Mouse (Mus musculus): ENCODE measurements around the gene Sumf1.

Sumf1 gene

GRCm38 (mm10) chr6:108152661-108153269 lies 32.6 kb downstream of the Sumf1 start:
- DNase-seq (ENCODE audit: low read depth in 1 of 2, low spot score in 2 of 2): no peak

- no peak for DNase-seq (ENCODE audit: low read depth in 1 of 2, low spot score in 2 of 2)
Observed at GRCm38 (mm10) chr6:108152081-108152480, 33.3 kb downstream of the Sumf1 start.

GRCm38 (mm10) chr6:108149235-108149634 lies 36.1 kb downstream of the Sumf1 start:
- DNase-seq (ENCODE audit: low read depth in 1 of 2, low spot score in 2 of 2): no peak

- no peak for DNase-seq (ENCODE audit: low read depth in 1 of 2, low spot score in 2 of 2)
Observed at GRCm38 (mm10) chr6:108148435-108148834, 36.9 kb downstream of the Sumf1 start.

GRCm38 (mm10) chr6:108146637-108147036 lies 38.7 kb downstream of the Sumf1 start:
- DNase-seq (ENCODE audit: low read depth in 1 of 2, low spot score in 2 of 2): no peak

DNA sequence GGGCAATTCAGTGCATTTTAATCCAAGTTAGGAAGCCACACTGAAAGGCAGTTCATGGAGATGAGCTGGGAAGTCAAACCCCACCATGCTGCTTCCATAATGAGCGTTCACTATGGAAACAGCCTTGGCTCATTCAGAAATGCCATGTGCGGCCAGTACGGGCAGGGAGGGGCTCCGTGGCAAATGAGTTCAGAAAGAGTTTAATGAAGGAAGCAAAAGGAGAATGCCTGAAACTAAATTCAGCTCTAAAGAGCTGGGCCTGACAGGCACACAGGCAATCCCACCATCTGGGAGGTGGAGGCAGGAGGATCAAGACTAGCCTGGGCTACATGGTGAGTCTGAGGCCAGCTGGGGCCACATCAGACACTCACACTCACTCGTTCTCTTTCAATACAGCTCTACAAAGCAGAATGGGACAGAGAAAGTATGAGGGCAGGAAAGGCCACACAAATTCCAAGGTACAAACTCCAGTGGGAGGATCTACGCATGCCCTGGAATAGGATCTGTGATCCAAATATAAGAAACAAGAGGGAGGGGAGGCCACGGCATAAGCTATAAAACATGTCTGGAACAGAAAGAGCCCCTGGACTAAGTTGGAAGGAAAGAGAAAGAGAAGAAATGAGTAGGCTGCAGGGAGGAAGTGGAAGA lies 39.3 kb downstream of the Sumf1 start:
- no peak for DNase-seq (ENCODE audit: low read depth in 1 of 2, low spot score in 2 of 2)

- no peak for DNase-seq (ENCODE audit: low read depth in 1 of 2, low spot score in 2 of 2)
Observed at GRCm38 (mm10) chr6:108145241-108145640, 40.1 kb downstream of the Sumf1 start.

DNA sequence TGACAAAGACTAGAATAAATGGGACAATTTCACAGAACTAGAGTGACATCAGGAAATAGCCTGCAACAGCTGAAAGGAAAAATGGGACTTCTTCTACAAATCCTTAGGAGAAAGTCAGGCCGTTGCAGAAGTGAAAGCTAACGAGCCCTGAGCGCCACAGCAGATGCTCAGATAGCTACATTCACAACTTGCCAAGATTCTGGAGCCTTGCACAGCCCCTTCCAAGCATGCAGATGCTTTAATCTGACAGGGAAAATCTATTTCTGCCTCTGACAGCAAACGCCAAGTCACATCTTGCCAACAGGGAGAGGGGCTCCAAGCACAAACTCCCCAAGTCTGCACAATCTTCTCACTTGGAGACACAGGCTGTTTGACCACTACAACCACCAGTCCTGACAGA lies 42.6 kb downstream of the Sumf1 start:
- DNase-seq (ENCODE audit: low read depth in 1 of 2, low spot score in 2 of 2): no peak

DNA sequence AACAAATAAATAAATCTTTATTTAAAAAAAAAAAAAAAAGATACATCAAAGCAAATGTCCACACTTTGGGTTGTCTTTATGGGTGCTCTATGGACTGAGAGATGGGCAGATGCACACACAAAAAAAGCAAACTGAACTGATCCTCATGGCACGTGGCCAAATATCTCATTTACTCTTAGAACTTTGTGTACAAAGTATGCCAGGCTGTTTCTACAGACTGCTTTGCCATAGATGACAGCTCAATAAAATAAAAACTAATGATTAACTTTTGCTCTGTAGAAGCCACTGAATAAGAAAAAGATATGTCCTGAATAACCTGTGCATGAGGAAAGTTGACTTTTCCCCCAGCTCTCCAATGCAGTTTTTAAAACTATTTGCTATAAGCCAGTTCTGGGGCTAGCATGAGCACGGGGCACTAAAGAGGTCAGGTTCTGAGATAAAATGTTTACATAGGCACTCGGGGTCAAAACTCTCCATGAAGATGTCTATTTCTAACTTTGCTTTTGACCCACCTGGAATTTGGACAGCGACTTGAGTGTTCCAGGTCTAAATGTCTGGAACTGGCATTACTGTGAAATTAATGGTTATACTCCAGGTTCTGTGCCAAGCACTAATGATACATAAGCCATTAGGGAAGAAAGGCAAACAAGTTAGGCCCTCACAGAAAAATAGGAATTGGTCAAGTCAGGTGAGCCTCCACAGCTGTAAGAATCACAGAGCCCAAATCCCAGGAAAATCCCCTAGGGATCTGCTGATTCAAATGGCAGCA lies 44.5 kb downstream of the Sumf1 start:
- DNase-seq (ENCODE audit: low read depth in 1 of 2, low spot score in 2 of 2): no peak

- DNase-seq (ENCODE audit: low read depth in 1 of 2, low spot score in 2 of 2): no peak
Observed at GRCm38 (mm10) chr6:108137031-108137430, 48.4 kb downstream of the Sumf1 start.

- DNase-seq (ENCODE audit: low read depth in 1 of 2, low spot score in 2 of 2): no peak
Observed at GRCm38 (mm10) chr6:108136286-108136685, 49.1 kb downstream of the Sumf1 start.

DNA sequence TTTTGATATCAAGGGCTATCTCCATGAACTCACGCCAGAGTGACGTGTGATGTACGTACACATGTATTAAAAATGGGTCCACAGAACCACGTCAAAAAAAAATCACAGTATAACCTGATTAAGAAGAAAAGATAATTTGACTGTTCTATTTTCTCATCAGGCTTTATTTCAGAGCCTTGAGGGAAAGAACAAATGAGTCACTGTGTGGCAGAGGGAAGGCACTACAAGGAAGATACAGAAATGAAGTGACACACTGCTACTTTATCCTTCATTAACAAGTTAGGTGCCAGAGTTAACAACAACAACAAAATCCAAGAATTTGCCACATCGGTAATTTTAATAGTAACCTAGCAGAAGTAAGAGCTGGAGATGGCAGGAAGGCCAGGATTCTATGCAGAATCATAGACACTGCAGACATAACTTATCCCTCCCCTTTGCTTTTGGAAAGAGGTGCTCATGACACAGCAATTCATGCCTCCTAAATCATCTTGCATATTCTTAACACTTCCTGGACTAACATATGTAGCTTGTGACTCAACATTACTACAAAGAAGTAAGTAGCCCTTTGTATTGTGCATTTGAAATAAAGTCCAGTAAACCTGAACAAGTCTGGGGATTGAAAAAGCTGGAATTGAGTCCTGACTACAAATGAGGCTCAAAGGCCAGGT lies 53.0 kb downstream of the Sumf1 start:
- DNase-seq (ENCODE audit: low read depth in 1 of 2, low spot score in 2 of 2): no peak

- no peak for DNase-seq (ENCODE audit: low read depth in 1 of 2, low spot score in 2 of 2)
Observed at GRCm38 (mm10) chr6:108130718-108131117, 54.7 kb downstream of the Sumf1 start.

GRCm38 (mm10) chr6:108126631-108127030 lies 58.8 kb downstream of the Sumf1 start:
- no peak for DNase-seq (ENCODE audit: low read depth in 1 of 2, low spot score in 2 of 2)

GRCm38 (mm10) chr6:108125474-108125873 lies 59.9 kb downstream of the Sumf1 start:
- no peak for DNase-seq (ENCODE audit: low read depth in 1 of 2, low spot score in 2 of 2)

- DNase-seq (ENCODE audit: low read depth in 1 of 2, low spot score in 2 of 2): no peak
Observed at GRCm38 (mm10) chr6:108117881-108118280, 67.5 kb downstream of the Sumf1 start.

- DNase-seq (ENCODE audit: low read depth in 1 of 2, low spot score in 2 of 2): no peak
Observed at GRCm38 (mm10) chr6:108114971-108115370, 70.4 kb downstream of the Sumf1 start.

DNA sequence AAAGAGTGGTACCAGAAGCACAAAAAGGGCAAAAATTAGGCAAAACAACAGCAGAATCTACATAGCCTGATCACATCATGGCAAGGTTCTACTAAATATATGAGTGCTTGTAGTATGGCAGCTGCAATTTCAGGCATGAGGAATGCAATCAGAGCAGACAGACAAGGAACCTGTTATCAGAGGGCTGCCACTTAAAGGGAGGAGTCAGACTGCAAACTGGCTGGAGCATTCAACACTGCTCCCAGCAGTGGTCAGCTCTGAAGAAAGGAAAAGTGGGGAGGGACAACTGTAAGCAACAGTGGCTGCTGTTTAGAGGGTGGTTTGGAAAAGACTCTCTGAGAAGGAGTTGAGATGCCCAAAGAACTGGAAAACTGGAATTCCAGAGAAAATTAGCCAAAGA lies 73.7 kb downstream of the Sumf1 start:
- DNase-seq (ENCODE audit: low read depth in 1 of 2, low spot score in 2 of 2): no peak

DNA sequence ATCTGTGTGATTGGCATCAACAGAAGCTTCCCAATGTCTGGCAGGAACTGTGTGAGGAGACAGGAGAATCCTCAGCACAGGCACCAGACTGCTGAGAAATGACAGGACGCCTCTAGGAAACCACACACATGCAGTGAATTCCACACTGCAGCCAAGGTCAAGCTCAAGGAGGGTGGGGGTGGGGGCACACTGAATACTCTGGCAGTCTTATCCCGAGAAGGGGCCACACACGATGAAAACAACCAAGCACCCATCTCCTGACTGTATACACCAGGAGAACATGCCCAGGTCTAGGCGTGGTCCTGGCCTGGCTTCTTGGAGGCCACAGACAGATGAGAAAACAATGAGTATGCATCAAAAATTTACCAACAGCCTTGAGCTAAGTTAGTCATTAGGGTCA lies 75.0 kb downstream of the Sumf1 start:
- no peak for DNase-seq (ENCODE audit: low read depth in 1 of 2, low spot score in 2 of 2)

DNA sequence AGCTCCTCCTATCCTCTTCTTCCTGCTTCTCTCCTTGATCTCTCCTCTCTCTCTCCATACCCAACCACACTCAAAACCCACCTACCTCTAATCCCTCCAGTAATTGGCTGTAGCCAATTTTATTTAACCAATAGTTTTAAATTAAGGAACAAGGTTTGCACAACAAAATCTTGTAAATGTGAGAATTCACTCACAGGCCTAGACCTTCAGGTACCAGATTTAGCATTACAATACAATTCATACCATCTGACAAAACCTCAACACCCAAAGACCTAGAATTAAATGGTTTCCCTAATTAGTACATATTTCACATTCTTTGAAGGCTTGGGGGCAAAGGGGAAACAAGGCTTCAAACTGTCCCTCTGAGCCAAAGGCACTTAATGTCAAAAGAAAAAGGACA lies 78.0 kb downstream of the Sumf1 start:
- no peak for DNase-seq (ENCODE audit: low read depth in 1 of 2, low spot score in 2 of 2)

- DNase-seq (ENCODE audit: low read depth in 1 of 2, low spot score in 2 of 2): no peak
Observed at GRCm38 (mm10) chr6:108101936-108102830, 83.2 kb downstream of the Sumf1 start.

Measured in monocyte, adult 2 months (primary cell).